Mouse (Mus musculus) kidney, embryonic 16.5 days (tissue): ENCODE measurements around the gene Hoxb8. TPM values are rescaled to one million over a fixed set of nuclear protein-coding genes. Genes with fewer than 3 reads are reported as not detected.

Experiments
- ATAC-seq: fragments of 200-750 bp; cut with Nextera tagmentation; 2 replicates; pipeline ENCODE4 v1.8.0; 2017; ENCODE audit warnings: moderate TSS enrichment; ENCODE audit not compliant: low FRiP score, low TSS enrichment
- H3K27ac ChIP-seq: fragments of 300-500 bp; sonication (generic); 2 replicates; pipeline ENCODE4 v1.5.1; 2014; ENCODE audit warnings: low read length
- H3K27me3 ChIP-seq: fragments of 300-500 bp; sonication (generic); 2 replicates; pipeline ENCODE4 v1.6.1; 2014; ENCODE audit warnings: low read length, control low read depth, mixed read lengths; ENCODE audit not compliant: insufficient read depth
- H3K36me3 ChIP-seq: fragments of 300-500 bp; sonication (generic); 2 replicates; pipeline ENCODE4 v1.6.1; 2014; ENCODE audit warnings: low read length, control low read depth, mixed read lengths; ENCODE audit not compliant: insufficient read depth
- H3K4me1 ChIP-seq: fragments of 300-500 bp; sonication (generic); 2 replicates; pipeline ENCODE4 v1.6.1; 2014; ENCODE audit warnings: low read length, control low read depth, mixed read lengths; ENCODE audit not compliant: insufficient read depth
- H3K4me2 ChIP-seq: fragments of 300-500 bp; sonication (generic); replicated peaks from 2 replicates; pipeline ENCODE4 v1.6.1; 2014; ENCODE audit warnings: low read depth, low read length
- H3K4me3 ChIP-seq: fragments of 300-500 bp; sonication (generic); 2 replicates; pipeline ENCODE4 v1.5.1; 2014; ENCODE audit warnings: mild to moderate bottlenecking, low read length
- H3K9ac ChIP-seq: fragments of 300-500 bp; sonication (generic); replicated peaks from 2 replicates; pipeline ENCODE4 v1.6.1; 2014; ENCODE audit warnings: low read length
- H3K9me3 ChIP-seq: fragments of 300-500 bp; sonication (generic); 2 replicates; pipeline ENCODE4 v1.6.1; 2016; ENCODE audit warnings: low read length, control low read depth
- WGBS: fragments of 180-500 bp; shearing (Covaris S2); extraction: QIAGEN DNeasy Blood & Tissue Kit; methylation state at CpG from one replicate; pipeline ENCODE4 v1.1.7; 2014; 5-methylcytosine and 5-hydroxymethylcytosine counted together
- polyA plus RNA-seq: library from polyadenylated mRNA; unstranded; fragments of >200 nt; fragmentation: Nextera tagmentation; extraction: Ambion mirVana; gene quantifications from 2 replicates; pipeline ENCODE4 v1.2.1, GENCODE M21; 2015

Gene Hoxb8
- polyA plus RNA-seq, 1 experiment from 2014 or later: 9.5 TPM

GRCm38 (mm10) chr11:96298895-96299667 lies 17.4 kb downstream of the Hoxb8 start:
- WGBS: under 1% methylated on average over 63 of the region's 66 CpGs
- Histone ChIP-seq H3K4me1 (peaks cover 69% of the 10 kb centered on the region), H3K9me3 (no peaks in the 10 kb centered on the region), H3K36me3 (0 out of 2 replicates have a peak, but pooled peaks cover 5% of the 10 kb centered on the region), H3K9ac (peak overlapping the region; percentile 98), H3K4me3 (peak overlapping the region; percentile 71), H3K27ac (peak overlapping the region; percentile 99), H3K27me3 (no peaks in the 10 kb centered on the region), H3K4me2 (peak overlapping the region; percentile 90)
- ATAC-seq: peak; percentile 42

DNA sequence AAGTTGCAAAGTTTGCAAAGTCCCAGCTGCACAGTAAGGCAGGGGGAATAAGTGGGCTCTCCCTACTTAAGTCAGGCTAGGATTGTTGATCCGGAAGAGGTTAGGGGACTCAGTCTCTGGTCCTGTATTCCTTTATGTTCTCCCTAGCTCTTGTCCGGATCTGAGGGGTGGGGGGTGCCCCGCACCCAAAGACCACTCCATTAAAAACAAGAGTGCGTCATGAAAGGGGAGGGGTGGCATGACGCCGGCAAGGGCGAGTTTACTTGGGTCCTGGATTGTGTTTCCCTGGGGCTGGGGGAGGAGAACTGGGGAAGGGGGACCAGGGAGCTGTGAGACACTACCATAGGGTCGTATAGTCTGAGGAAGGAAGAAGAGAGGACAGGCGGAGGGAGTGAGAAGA lies 18.1 kb downstream of the Hoxb8 start:
- Histone ChIP-seq H3K4me1 (peaks cover 69% of the 10 kb centered on the region), H3K4me3 (peak overlapping the region; percentile 71), H3K27me3 (no peaks in the 10 kb centered on the region), H3K27ac (peak overlapping the region; percentile 99), H3K4me2 (peak overlapping the region; percentile 90), H3K9me3 (no peaks in the 10 kb centered on the region), H3K9ac (peak overlapping the region; percentile 98), H3K36me3 (peaks cover 5% of the 10 kb centered on the region; the same call in 1 of the 2 replicates)
- WGBS: 7% methylated on average over 9 of the region's 9 CpGs
- no peak for ATAC-seq

DNA sequence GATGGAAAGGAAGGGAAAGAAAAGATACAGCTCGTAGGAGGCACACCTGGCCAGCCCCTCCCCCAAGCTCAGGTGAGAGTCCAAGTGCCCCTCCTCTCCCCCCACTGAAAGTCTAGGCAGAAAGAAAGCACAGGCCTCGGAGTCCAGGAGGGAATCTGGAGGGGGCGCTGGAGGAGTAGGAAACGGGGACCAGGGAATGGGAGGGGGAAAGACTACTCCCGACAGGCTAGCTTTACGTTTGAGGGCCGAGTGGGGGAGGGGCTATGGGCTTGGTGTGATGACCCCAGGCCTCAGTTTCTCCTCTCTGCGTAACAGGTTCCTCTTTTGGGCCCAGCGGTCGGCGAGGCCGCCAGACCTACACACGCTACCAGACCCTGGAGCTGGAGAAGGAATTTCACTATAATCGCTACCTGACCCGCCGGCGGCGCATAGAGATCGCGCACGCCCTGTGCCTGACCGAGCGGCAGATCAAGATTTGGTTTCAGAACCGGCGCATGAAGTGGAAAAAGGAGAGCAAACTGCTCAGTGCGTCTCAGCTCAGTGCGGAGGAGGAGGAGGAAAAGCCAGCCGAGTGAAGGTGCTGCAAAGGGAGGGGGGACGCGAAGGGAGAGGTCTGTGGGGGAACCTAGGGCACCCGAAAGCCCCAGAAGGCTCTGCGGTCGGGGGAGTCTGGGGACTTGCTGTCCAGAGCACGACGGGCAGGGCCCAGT lies 18.8 kb downstream of the Hoxb8 start:
- Histone ChIP-seq H3K36me3 (peaks cover 5% of the 10 kb centered on the region; the same call in 1 of the 2 replicates), H3K4me2 (peak overlapping the region; percentile 90), H3K9me3 (no peaks in the 10 kb centered on the region), H3K4me1 (peaks cover 74% of the 10 kb centered on the region), H3K27me3 (no peaks in the 10 kb centered on the region), H3K4me3 (peak overlapping the region; percentile 71), H3K27ac (peak overlapping the region; percentile 99), H3K9ac (peak overlapping the region; percentile 98)
- 0 out of 2 replicates have a peak, but pooled peaks have one; percentile 16 for ATAC-seq
- 13% methylated on average over 35 of the region's 35 CpGs for WGBS

DNA sequence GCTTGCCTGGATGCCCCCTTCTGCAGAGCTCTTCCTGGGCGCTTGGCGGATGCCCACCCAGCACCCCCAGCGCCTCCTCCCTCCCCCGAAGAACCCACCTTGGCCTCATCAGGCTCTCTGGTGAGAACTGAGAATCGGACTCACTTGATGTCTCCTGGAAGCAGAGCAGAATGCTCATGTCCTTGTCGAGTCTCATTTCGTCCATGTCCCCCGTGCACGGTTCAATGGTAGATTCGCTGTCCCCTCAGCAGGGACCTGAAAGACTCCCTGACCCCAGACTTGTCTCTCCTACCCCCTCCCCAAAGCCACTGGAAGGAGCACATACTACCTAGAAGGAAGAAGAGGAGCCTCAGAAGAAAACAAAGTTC lies 19.3 kb downstream of the Hoxb8 start:
- WGBS: 22% methylated on average over 10 of the region's 10 CpGs
- peak overlapping the region; percentile 71 for H3K4me3 ChIP-seq
- no peaks in the 10 kb centered on the region for H3K9me3 ChIP-seq
- H3K36me3 ChIP-seq: peaks cover 5% of the 10 kb centered on the region; the same call in 1 of the 2 replicates
- peaks cover 74% of the 10 kb centered on the region for H3K4me1 ChIP-seq
- H3K9ac ChIP-seq: peak overlapping the region; percentile 98
- peak overlapping the region; percentile 99 for H3K27ac ChIP-seq
- peak overlapping the region; percentile 90 for H3K4me2 ChIP-seq
- no peak for ATAC-seq
- H3K27me3 ChIP-seq: no peaks in the 10 kb centered on the region

DNA sequence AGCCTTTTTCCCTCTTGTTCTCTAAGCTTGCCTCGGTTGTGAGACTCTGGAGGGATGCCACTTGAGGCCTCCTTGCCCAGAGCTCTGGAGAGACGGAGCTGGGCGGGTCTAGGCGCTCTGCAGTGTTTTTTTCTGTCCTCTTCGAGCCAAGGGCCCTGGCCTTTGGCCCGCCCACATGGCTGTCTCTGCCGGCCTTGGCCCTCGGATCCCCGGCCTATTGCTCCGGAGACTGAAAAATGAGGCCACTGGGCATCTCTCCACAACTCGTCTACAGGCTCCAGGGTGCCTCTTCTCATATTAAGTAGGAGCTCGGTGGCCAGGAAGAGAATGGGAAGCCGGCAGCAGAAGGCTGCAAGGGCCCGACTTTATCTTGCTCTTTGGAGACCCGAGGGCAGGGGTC lies 20.1 kb downstream of the Hoxb8 start:
- peaks cover 73% of the 10 kb centered on the region for H3K4me1 ChIP-seq
- peaks cover 5% of the 10 kb centered on the region; the same call in 1 of the 2 replicates for H3K36me3 ChIP-seq
- peak overlapping the region; percentile 90 for H3K9ac ChIP-seq
- peak overlapping the region; percentile 90 for H3K4me2 ChIP-seq
- H3K27ac ChIP-seq: peak overlapping the region; percentile 99
- 8% methylated on average over 15 of the region's 15 CpGs for WGBS
- H3K4me3 ChIP-seq: peak overlapping the region; percentile 71
- no peaks in the 10 kb centered on the region for H3K9me3 ChIP-seq
- no peak for ATAC-seq
- H3K27me3 ChIP-seq: no peaks in the 10 kb centered on the region

GRCm38 (mm10) chr11:96302381-96303150 lies 20.9 kb downstream of the Hoxb8 start:
- no peak for ATAC-seq
- H3K27me3 ChIP-seq: no peaks in the 10 kb centered on the region
- peak overlapping the region; percentile 71 for H3K4me3 ChIP-seq
- peak overlapping the region; percentile 90 for H3K9ac ChIP-seq
- 14% methylated on average over 23 of the region's 23 CpGs for WGBS
- H3K9me3 ChIP-seq: no peaks in the 10 kb centered on the region
- peak overlapping the region; percentile 90 for H3K4me2 ChIP-seq
- H3K27ac ChIP-seq: peak overlapping the region; percentile 99
- H3K4me1 ChIP-seq: peaks cover 66% of the 10 kb centered on the region
- peaks cover 5% of the 10 kb centered on the region; the same call in 1 of the 2 replicates for H3K36me3 ChIP-seq

DNA sequence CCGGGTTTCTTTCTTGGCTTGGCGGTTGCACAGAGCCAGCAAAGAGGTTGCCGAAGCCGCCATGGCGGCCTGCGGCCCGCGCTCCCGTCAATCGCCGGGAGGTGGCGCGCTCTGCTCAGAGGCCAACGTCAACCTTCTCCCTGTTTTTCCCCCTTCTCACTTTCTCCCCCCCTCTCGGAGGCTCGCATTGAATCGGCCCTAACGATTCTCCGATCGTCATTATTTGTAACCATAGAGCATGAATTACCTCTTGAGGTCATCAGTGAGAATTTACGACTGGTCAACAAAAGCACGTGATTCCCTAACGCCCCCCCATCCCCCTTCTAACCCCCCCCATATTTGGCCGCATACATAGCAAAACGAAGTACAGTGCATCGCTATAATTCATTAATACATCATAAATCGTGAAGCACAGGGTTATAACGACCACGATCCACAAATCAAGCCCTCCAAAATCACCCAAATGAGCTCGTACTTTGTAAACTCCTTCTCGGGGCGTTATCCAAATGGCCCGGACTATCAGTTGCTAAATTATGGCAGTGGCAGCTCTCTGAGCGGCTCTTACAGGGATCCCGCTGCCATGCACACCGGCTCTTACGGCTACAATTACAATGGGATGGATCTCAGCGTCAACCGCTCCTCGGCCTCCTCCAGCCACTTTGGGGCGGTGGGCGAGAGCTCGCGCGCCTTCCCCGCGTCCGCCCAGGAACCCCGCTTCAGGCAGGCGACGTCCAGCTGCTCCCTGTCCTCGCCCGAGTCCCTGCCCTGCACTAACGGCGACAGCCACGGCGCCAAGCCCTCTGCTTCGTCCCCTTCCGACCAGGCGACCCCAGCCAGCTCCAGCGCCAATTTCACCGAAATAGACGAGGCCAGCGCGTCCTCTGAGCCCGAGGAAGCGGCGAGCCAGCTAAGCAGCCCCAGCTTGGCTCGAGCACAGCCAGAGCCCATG lies 21.7 kb downstream of the Hoxb8 start, which contains the start of gene Hoxb5:
Gene Hoxb5 (plus strand): TSS at position 186 of the 949 bp plus-strand sequence.
- H3K27ac ChIP-seq: peak within 1 kb of the TSS; percentile 99
- peak within 1 kb of the TSS; percentile 90 for H3K4me2 ChIP-seq
- 0 out of 2 replicates have a peak, but pooled peaks have one; percentile 2 for ATAC-seq
- peaks cover 57% of the 10 kb centered on the region for H3K4me1 ChIP-seq
- peaks cover 5% of the 10 kb centered on the region; the same call in 1 of the 2 replicates for H3K36me3 ChIP-seq
- H3K27me3 ChIP-seq: no peaks in the 10 kb centered on the region
- under 1% methylated on average over 69 of the region's 69 CpGs for WGBS
- H3K4me3 ChIP-seq: peak within 1 kb of the TSS; percentile 71
- no peaks in the 10 kb centered on the region for H3K9me3 ChIP-seq
- peak within 1 kb of the TSS; percentile 90 for H3K9ac ChIP-seq

DNA sequence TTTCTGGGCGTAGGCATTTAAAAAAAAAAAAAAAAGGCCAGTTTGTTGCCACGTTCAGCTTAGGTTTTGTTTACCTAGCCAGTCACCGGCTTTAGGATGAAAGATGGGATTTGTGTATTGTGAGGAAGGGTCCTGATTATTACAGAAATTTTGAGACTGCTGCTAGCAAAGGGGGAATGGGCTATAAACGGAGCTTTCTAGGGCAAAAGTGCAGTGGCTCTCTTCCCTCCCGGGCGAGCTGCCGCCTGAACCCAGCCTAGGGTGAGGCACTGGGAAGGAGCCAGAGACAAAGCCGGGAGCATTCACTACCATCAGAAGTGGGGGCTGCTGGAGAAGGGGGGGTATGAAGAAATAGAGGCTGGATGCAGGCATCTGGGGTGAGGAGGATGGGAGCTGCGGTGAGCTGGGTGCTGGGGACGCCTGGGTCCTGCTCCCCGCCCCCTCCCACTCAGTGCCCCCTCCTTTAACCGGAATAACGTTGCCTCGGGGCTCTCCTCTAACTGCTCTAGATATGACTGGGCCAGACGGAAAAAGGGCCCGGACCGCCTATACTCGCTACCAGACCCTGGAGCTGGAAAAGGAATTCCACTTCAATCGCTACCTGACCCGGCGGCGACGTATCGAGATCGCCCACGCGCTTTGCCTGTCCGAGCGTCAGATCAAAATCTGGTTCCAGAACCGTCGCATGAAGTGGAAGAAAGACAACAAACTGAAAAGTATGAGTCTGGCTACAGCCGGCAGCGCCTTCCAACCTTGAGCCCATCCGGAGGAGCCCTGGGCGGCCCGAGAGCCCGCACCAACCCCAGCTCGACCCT lies 22.9 kb downstream of the Hoxb8 start:
- 11% methylated on average over 38 of the region's 38 CpGs for WGBS
- H3K27me3 ChIP-seq: no peaks in the 10 kb centered on the region
- no peaks in the 10 kb centered on the region for H3K9me3 ChIP-seq
- ATAC-seq: no peak
- peaks cover 5% of the 10 kb centered on the region; the same call in 1 of the 2 replicates for H3K36me3 ChIP-seq
- peaks cover 67% of the 10 kb centered on the region for H3K4me1 ChIP-seq
- H3K4me2 ChIP-seq: peak overlapping the region; percentile 90
- peak overlapping the region; percentile 99 for H3K27ac ChIP-seq
- H3K9ac ChIP-seq: peak overlapping the region; percentile 90
- peak overlapping the region; percentile 71 for H3K4me3 ChIP-seq
